Comparison of ENCODE assay signal across 18 mouse cellular contexts in the genomic region with DNA sequence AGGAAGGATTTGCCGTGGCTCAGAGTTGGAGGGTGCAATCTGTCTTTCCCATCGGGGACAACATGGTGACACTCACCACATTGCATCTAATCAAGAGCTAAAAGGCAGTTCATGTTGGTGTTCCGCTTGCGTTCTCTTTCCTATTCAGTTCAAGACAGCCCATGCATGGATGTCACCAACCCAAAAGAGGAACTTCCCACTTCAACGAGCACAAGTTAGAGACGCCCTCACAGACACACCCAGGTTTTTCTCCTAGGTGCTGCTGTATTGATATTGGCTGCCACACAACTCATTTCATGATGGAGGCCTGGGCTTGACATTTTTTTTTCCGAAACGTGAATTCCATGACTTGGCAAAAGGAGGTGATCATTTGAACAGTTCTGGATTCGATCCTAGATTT. TPM values are rescaled to one million over a fixed set of nuclear protein-coding genes. Genes with fewer than 3 reads are reported as not detected.
DNase-seq lines count a peak whose midpoint lies in the region; ATAC-seq and TF ChIP-seq lines count a peak whose summit lies in the region.
"Had no signal": no experiment of that assay in that cellular context is flagged by ENCODE, and none has a peak within 500 bp of the region (broad histone marks: within the 10 kb centered on the region; RNA-seq: fewer than 3 reads in every experiment).

No protein-coding gene starts in this region.

- peak overlapping the region in 1 of 3 experiments; percentile 19 for H3K4me3 ChIP-seq in CH12.LX (replicated peaks in 1 of 3; ENCODE audit: low read depth in 2 of 3, low read length in 2 of 3, poor library complexity in 1 of 3)
- H3K4me3 ChIP-seq in midbrain, embryonic 15.5 days, result no peak overlapping the region
- H3K4me3 ChIP-seq: embryonic facial prominence, embryonic 13.5 days; forebrain, embryonic 15.5 days; hindbrain, embryonic 15.5 days; intestine, embryonic 15.5 days; limb, embryonic 12.5 days; midbrain, embryonic 10.5 days; neural tube, embryonic 13.5 days had no signal

- peak; percentile 34; a peak in 2 of 4 replicates for ATAC-seq in hematopoietic stem cell, adult 5-6 weeks (replicated peaks in 1 of 2; ENCODE audit: insufficient read depth in 1 of 2, low FRiP score in 2 of 2, low TSS enrichment in 1 of 2, low read depth in 1 of 2, poor library complexity in 2 of 2, severe bottlenecking in 2 of 2)
- ATAC-seq in midbrain, embryonic 15.5 days (replicated peaks), result no peak
- ATAC-seq: forebrain, embryonic 15.5 days; intestine, embryonic 15.5 days had no signal

- in situ Hi-C loops in CH12.LX (cut with MboI; ENCODE audit: low pct_ligation_motif_present, low pct_unique_long_range_greater_than_20kb, low sequenced_read_pairs), result no loop called here

- peak; percentile 31; the same call in 1 of the 2 replicates for TF ChIP-seq EP300 in CH12.LX (IDR thresholded peaks at IDR 0.05; ENCODE audit: low read length)

- dilution Hi-C loops in CH12.LX (cut with MboI; ENCODE audit: extremely low pct_ligation_motif_present, extremely low pct_unique_long_range_greater_than_20kb, low sequenced_read_pairs), result no loop called here

- H3K27me3 ChIP-seq in CH12.LX (replicated peaks), result no peaks in the 10 kb centered on the region
- H3K27me3 ChIP-seq in midbrain, embryonic 15.5 days (replicated peaks), result no peaks in the 10 kb centered on the region
- H3K27me3 ChIP-seq: embryonic facial prominence, embryonic 13.5 days; forebrain, embryonic 15.5 days; hindbrain, embryonic 15.5 days; intestine, embryonic 15.5 days; limb, embryonic 12.5 days; neural tube, embryonic 13.5 days had no signal

- 83% methylated on average over 9 of the region's 9 CpGs for WGBS in midbrain, embryonic 15.5 days

- no peaks in the 10 kb centered on the region for H3K9me3 ChIP-seq in CH12.LX (replicated peaks; ENCODE audit: low read length)
- no peaks in the 10 kb centered on the region for H3K9me3 ChIP-seq in midbrain, embryonic 15.5 days
- H3K9me3 ChIP-seq: embryonic facial prominence, embryonic 13.5 days; forebrain, embryonic 15.5 days; hindbrain, embryonic 15.5 days; intestine, embryonic 15.5 days; limb, embryonic 12.5 days; midbrain, embryonic 10.5 days; neural tube, embryonic 13.5 days had no signal

- H3K9ac ChIP-seq in CH12.LX (ENCODE audit: insufficient read depth, low read depth), result no peak overlapping the region
- no peak overlapping the region for H3K9ac ChIP-seq in midbrain, embryonic 15.5 days
- H3K9ac ChIP-seq: embryonic facial prominence, embryonic 13.5 days; forebrain, embryonic 15.5 days; hindbrain, embryonic 15.5 days; intestine, embryonic 15.5 days; limb, embryonic 12.5 days; liver, embryonic 14.5 days; neural tube, embryonic 13.5 days had no signal

- peak; percentile 88 for DNase-seq in A20 (ENCODE audit: low read depth, low spot score)
- DNase-seq in CH12.LX (ENCODE audit: extremely low read depth), result peak; percentile 90
- DNase-seq in spleen, adult 12 weeks (ENCODE audit: low spot score), result peak; percentile 2
- DNase-seq in embryo, embryonic 10 days (ENCODE audit: low spot score), result no peak
- DNase-seq in adrenal gland, postnatal 4 days (ENCODE audit: low spot score in 2 of 2), result no peak
- DNase-seq: cerebellum, adult 8-10 months; gastrocnemius, postnatal 25 days; lung, postnatal 10 days had no signal

- peaks cover 0 to 7% of the 10 kb centered on the region in 2 experiments for H3K36me3 ChIP-seq in CH12.LX (replicated peaks in 1 of 2; ENCODE audit: control insufficient read depth in 1 of 2, insufficient read depth in 1 of 2, low read length in 1 of 2)
- H3K36me3 ChIP-seq in midbrain, embryonic 15.5 days (replicated peaks), result no peaks in the 10 kb centered on the region
- H3K36me3 ChIP-seq: embryonic facial prominence, embryonic 13.5 days; forebrain, embryonic 15.5 days; hindbrain, embryonic 15.5 days; intestine, embryonic 15.5 days had no signal

- no peak for TF ChIP-seq RAD21 in CH12.LX (IDR thresholded peaks at IDR 0.05; ENCODE audit: low read depth, low read length)

- peak overlapping the region; percentile 86; the same call in 1 of the 2 replicates for H3K4me2 ChIP-seq in CH12.LX (ENCODE audit: insufficient read depth, low read depth, poor library complexity, severe bottlenecking)
- H3K4me2 ChIP-seq in midbrain, embryonic 15.5 days, result no peak overlapping the region
- H3K4me2 ChIP-seq: embryonic facial prominence, embryonic 13.5 days; forebrain, embryonic 15.5 days; hindbrain, embryonic 15.5 days; intestine, embryonic 15.5 days; limb, embryonic 12.5 days; neural tube, embryonic 13.5 days had no signal

- no peak for TF ChIP-seq CTCF in CH12.LX (conservative IDR thresholded peaks at IDR 0.05 in 1 of 2, IDR thresholded peaks at IDR 0.05 in 1 of 2; ENCODE audit: low read depth in 2 of 2, low read length in 2 of 2)

- TF ChIP-seq POLR2A in CH12.LX (IDR thresholded peaks at IDR 0.05; ENCODE audit: low read depth, low read length), result peak; percentile 54

- peaks cover 2 to 37% of the 10 kb centered on the region in 2 experiments; a peak in 2 of 4 replicates for H3K4me1 ChIP-seq in CH12.LX (ENCODE audit: control insufficient read depth in 1 of 2, insufficient read depth in 2 of 2)
- peaks cover 31% of the 10 kb centered on the region for H3K4me1 ChIP-seq in midbrain, embryonic 15.5 days
- H3K4me1 ChIP-seq: embryonic facial prominence, embryonic 13.5 days had no signal

- H3K27ac ChIP-seq in CH12.LX (ENCODE audit: insufficient read depth, low read depth), result no peak overlapping the region
- no peak overlapping the region for H3K27ac ChIP-seq in midbrain, embryonic 15.5 days
- H3K27ac ChIP-seq: embryonic facial prominence, embryonic 13.5 days; intestine, embryonic 15.5 days; limb, embryonic 12.5 days; liver, embryonic 14.5 days had no signal

- peaks cover 29% of the 10 kb centered on the region for H3K79me2 ChIP-seq in CH12.LX (replicated peaks; ENCODE audit: control insufficient read depth, extremely low read depth, insufficient read depth, poor library complexity, severe bottlenecking)

TF ChIP-seq in CH12.LX, 34 proteins besides CTCF, POLR2A, EP300 and RAD21:
- TF ChIP-seq ELF1 (IDR thresholded peaks at IDR 0.05; ENCODE audit: low read depth, low read length) (peak; percentile 42; the same call in 1 of the 2 replicates), MYC (IDR thresholded peaks at IDR 0.05; ENCODE audit: low read depth, low read length) (peak; percentile 66; the same call in 1 of the 2 replicates), USF1 (IDR thresholded peaks at IDR 0.05; ENCODE audit: low read depth, low read length) (no peak), POLR2AphosphoS2 (IDR thresholded peaks at IDR 0.05; ENCODE audit: low read depth, low read length) (no peak), RCOR1 (conservative IDR thresholded peaks at IDR 0.05; ENCODE audit: low read depth, low read length) (no peak), TBP (conservative IDR thresholded peaks at IDR 0.05; ENCODE audit: low read depth, low read length) (peak; percentile 78), ZC3H11A (IDR thresholded peaks at IDR 0.05; ENCODE audit: low read depth, low read length) (no peak), MXI1 (IDR thresholded peaks at IDR 0.05; ENCODE audit: low read depth, low read length) (peak; percentile 57; the same call in 1 of the 2 replicates), IRF4 (IDR thresholded peaks at IDR 0.05; ENCODE audit: low read depth, low read length) (peak; percentile 64; the same call in 1 of the 2 replicates), CHD2 (IDR thresholded peaks at IDR 0.05; ENCODE audit: low read length) (no peak), ETS1 (conservative IDR thresholded peaks at IDR 0.05; ENCODE audit: low read depth, low read length) (peak; percentile 45), MAX (IDR thresholded peaks at IDR 0.05; ENCODE audit: low read length) (peak; percentile 46; the same call in 1 of the 2 replicates), UBTF (IDR thresholded peaks at IDR 0.05; ENCODE audit: low read depth, low read length) (0 out of 2 replicates have a peak, but pooled peaks have one; percentile 33), E2F4 (IDR thresholded peaks at IDR 0.05; ENCODE audit: insufficient replicate concordance, low read depth, low read length) (0 out of 2 replicates have a peak, but pooled peaks have one; percentile 39), BHLHE40 (IDR thresholded peaks at IDR 0.05; ENCODE audit: low read depth, low read length) (peak; percentile 49), ZNF384 (IDR thresholded peaks at IDR 0.05; ENCODE audit: low read depth, low read length) (peak; percentile 54), SIN3A (IDR thresholded peaks at IDR 0.05; ENCODE audit: low read length) (peak; percentile 60; the same call in 1 of the 2 replicates), MAZ (IDR thresholded peaks at IDR 0.05; ENCODE audit: low read depth, low read length) (0 out of 2 replicates have a peak, but pooled peaks have one; percentile 17)
TF ChIP-seq in CH12.LX: peak in this region for 13.

RNA-seq across cellular contexts. Expression of gene Nap1l1, which starts 1.9 kb away (rescaled TPM):
- total RNA-seq in CH12.LX (2012; rRNA removed) (196 and 231 TPM in 2 replicates), CH12.LX (2014; rRNA removed) (360 and 392 TPM in 2 replicates)
- 1,279 and 1,342 TPM in 2 replicates for polyA plus RNA-seq in CH12.LX (2012; ENCODE audit: insufficient read length, low read depth)
- 611 and 635 TPM in 2 replicates for total RNA-seq in hematopoietic stem cell, adult 5-6 weeks (2017)
- 164 and 167 TPM in 2 replicates for polyA plus RNA-seq in midbrain, embryonic 15.5 days (2015; fragmentation: Nextera tagmentation; extraction: Ambion mirVana)
- total RNA-seq in adrenal gland, postnatal 4 days (2021), result 100 to 1,000 TPM; 213 to 250 TPM

RNA-seq across cellular contexts. Expression of gene Phlda1, which starts 34.9 kb away (rescaled TPM):
- 1.9 and 2.5 TPM in 2 replicates for total RNA-seq in CH12.LX (2012; rRNA removed)
- total RNA-seq in CH12.LX (2014; rRNA removed), result 0.99 and 2.1 TPM in 2 replicates
- 7.0 and 11.6 TPM in 2 replicates for polyA plus RNA-seq in CH12.LX (2012; ENCODE audit: insufficient read length, low read depth)
- 0.88 and 3.4 TPM in 2 replicates for total RNA-seq in hematopoietic stem cell, adult 5-6 weeks (2017)
- polyA plus RNA-seq in midbrain, embryonic 15.5 days (2015; fragmentation: Nextera tagmentation; extraction: Ambion mirVana), result 35.3 and 35.8 TPM in 2 replicates
- 10 to 100 TPM; 44.5 to 46.8 TPM for total RNA-seq in adrenal gland, postnatal 4 days (2021)

Comparison
In these comparisons a context has a peak if more than half of its experiments do, and no peak if none do; other contexts are left out.
1. DNase-seq: peak in A20 (single experiment), CH12.LX (single experiment) and spleen, adult 12 weeks (single experiment); none in embryo, embryonic 10 days (single experiment) and adrenal gland, postnatal 4 days (0 of 2).
2. RNA of gene Phlda1, which starts 34.9 kb away (total RNA-seq): 44.5 to 46.8 TPM in adrenal gland, postnatal 4 days; 0.88 to 3.4 TPM in hematopoietic stem cell, adult 5-6 weeks and 0.99 to 2.5 TPM in CH12.LX; every median in the first group is over 10 times any median in the second.